Mouse (Mus musculus) testis, postnatal 14 days (tissue): ENCODE measurements around the gene Nid2.
A peak's percentile ranks its signal among the peaks of the same experiment; 100 is the strongest.

Source experiments
- DNase-seq: peaks from one replicate; pipeline ENCODE4 v3.0.0; 2021; ENCODE audit warnings: low spot score

Gene Nid2

GRCm38 (mm10) chr14:19746232-19746631 lies 4.8 kb upstream of the Nid2 start:
- no peak for DNase-seq

GRCm38 (mm10) chr14:19746731-19747130 lies 4.3 kb upstream of the Nid2 start:
- DNase-seq, result no peak

GRCm38 (mm10) chr14:19749743-19750142 lies 1.3 kb upstream of the Nid2 start:
- no peak for DNase-seq

- no peak for DNase-seq
Observed at GRCm38 (mm10) chr14:19750411-19751024, 547 bp upstream of the Nid2 start.

- peak; percentile 35 for DNase-seq
Observed at GRCm38 (mm10) chr14:19752276-19752675, 1.2 kb downstream of the Nid2 start.

- DNase-seq, result no peak
Observed at GRCm38 (mm10) chr14:19759277-19760193, 8.5 kb downstream of the Nid2 start.

GRCm38 (mm10) chr14:19760721-19761120 lies 9.7 kb downstream of the Nid2 start:
- DNase-seq, result no peak

GRCm38 (mm10) chr14:19762014-19762413 lies 10.9 kb downstream of the Nid2 start:
- DNase-seq, result no peak

- DNase-seq, result no peak
Observed at GRCm38 (mm10) chr14:19763527-19763926, 12.5 kb downstream of the Nid2 start.

- DNase-seq, result no peak
Observed at GRCm38 (mm10) chr14:19764331-19764730, 13.3 kb downstream of the Nid2 start.

GRCm38 (mm10) chr14:19765539-19766379 lies 14.7 kb downstream of the Nid2 start:
- no peak for DNase-seq

GRCm38 (mm10) chr14:19766380-19766649 lies 15.2 kb downstream of the Nid2 start:
- DNase-seq, result no peak

GRCm38 (mm10) chr14:19768648-19769047 lies 17.6 kb downstream of the Nid2 start:
- DNase-seq, result no peak

GRCm38 (mm10) chr14:19769441-19770200 lies 18.6 kb downstream of the Nid2 start:
- peak; percentile 52 for DNase-seq

- DNase-seq, result no peak
Observed at GRCm38 (mm10) chr14:19771173-19771572, 20.1 kb downstream of the Nid2 start.

GRCm38 (mm10) chr14:19774036-19774628 lies 23.1 kb downstream of the Nid2 start:
- no peak for DNase-seq

GRCm38 (mm10) chr14:19775491-19775890 lies 24.4 kb downstream of the Nid2 start:
- no peak for DNase-seq

GRCm38 (mm10) chr14:19776179-19776578 lies 25.1 kb downstream of the Nid2 start:
- no peak for DNase-seq

- DNase-seq, result peak; percentile 22
Observed at GRCm38 (mm10) chr14:19776890-19777289, 25.8 kb downstream of the Nid2 start.

GRCm38 (mm10) chr14:19777365-19777764 lies 26.3 kb downstream of the Nid2 start:
- no peak for DNase-seq

- no peak for DNase-seq
Observed at GRCm38 (mm10) chr14:19777945-19778344, 26.9 kb downstream of the Nid2 start.
